Mouse (Mus musculus) bone marrow macrophage, adult 2 months (primary cell): ENCODE measurements around the gene Nbl1.

Experiments
- CTCF ChIP-seq: IDR thresholded peaks from 2 replicates; pipeline ENCODE4 v1.5.1; 2012; ENCODE audit warnings: low read depth, mild to moderate bottlenecking, low read length, moderate library complexity
- POLR2A ChIP-seq: IDR thresholded peaks from 2 replicates; pipeline ENCODE4 v1.6.1; 2012; ENCODE audit warnings: mild to moderate bottlenecking, low read depth, low read length, borderline replicate concordance

DNA sequence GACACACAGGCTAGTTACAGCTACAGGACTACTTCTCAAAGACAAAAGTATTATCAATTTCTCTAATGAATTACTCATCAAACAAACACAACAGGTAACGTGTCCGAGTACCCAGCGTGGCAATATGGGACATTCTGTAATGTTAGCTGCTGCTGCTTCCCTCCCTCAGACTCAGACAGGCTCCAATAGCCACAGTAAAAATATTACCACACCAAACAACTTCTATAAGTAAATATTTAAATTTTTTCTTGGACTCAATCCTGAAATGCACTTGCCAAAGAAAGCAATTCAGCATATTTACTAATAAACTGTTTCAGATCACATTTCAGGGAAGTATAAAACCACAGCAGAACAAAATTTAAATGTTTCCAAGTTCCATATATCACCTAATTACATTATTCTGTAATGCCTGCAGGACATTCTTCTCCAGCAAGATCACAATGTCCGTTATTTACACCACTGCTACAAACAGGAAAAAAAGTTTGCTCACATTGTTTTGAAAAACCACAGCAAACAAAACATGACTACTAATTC is 27.6 kb upstream of the Nbl1 start:
- TF ChIP-seq POLR2A: no peak
- no peak for TF ChIP-seq CTCF
